Mouse (Mus musculus): ENCODE measurements around the gene Map4. TPM values are rescaled to one million over a fixed set of nuclear protein-coding genes. Genes with fewer than 3 reads are reported as not detected.
"Not testable (repeated sequence)": the region's sequence is repeated elsewhere in the genome, so short reads cannot be mapped to it uniquely, and the experiment has no call there.

Map4 gene
- total RNA-seq, 1 experiment from 2014 or later = 19.1 TPM

GRCm38 (mm10) chr9:110116353-110116976 lies 185.2 kb downstream of the Map4 start:
- 0 out of 2 replicates have a peak, but pooled peaks have one; percentile 6 for ATAC-seq (replicated peaks; ENCODE audit: low read depth, poor library complexity, severe bottlenecking)

GRCm38 (mm10) chr9:110116977-110117778 lies 185.9 kb downstream of the Map4 start, which contains the start of gene Smarcc1:
Gene Smarcc1, plus strand, starts transcription at chr9:110117708.
- ATAC-seq (replicated peaks; ENCODE audit: low read depth, poor library complexity, severe bottlenecking) = peak; percentile 91

GRCm38 (mm10) chr9:110117779-110118139 lies 186.5 kb downstream of the Map4 start, which contains the start of gene Dhx30:
Gene Dhx30, minus strand, starts transcription at chr9:110117830.
- no peak for ATAC-seq (replicated peaks; ENCODE audit: low read depth, poor library complexity, severe bottlenecking)

GRCm38 (mm10) chr9:110118249-110118648 lies 187.0 kb downstream of the Map4 start:
- ATAC-seq (replicated peaks; ENCODE audit: low read depth, poor library complexity, severe bottlenecking) = no peak

DNA sequence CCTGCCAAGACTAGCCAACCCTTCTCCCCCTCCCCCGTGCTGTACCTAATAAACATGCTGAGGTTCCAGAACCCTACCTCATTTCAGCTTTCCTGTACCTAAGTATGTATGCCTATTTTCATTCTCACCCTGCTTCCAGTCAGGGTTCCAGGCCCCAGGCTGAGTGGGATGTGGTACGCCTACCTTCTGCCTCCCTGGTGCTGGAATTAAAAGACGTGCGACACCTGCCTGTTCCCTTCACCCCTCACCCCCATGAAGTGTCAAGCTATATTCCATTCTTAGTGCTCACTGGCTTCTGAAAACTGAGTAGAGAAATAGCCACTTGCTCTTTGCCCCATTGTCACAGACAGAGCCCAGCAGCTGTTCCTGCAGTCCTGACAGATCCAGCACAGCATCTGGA lies 190.2 kb downstream of the Map4 start:
- no peak for ATAC-seq (replicated peaks; ENCODE audit: low read depth, poor library complexity, severe bottlenecking)

DNA sequence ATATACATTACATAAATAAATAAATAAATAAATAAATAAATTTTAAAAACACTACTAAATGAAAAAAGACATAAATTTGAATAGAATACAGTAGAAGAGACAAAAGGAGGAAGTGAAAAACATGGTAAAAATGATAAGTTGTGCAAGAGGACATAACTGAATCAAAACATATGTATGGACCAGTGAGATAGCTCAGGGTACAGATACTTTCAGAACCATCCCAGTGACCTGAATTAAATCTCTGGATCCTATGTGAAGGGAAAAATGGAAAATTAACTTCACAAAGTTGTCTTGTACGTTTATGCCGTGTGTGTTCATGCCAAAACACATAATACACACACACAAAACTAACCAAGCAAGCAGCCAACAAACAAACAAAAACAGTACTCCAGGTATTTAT lies 192.1 kb downstream of the Map4 start:
- 0 out of 2 replicates have a peak, but pooled peaks have one; percentile 42 for ATAC-seq (replicated peaks; ENCODE audit: low read depth, poor library complexity, severe bottlenecking)

GRCm38 (mm10) chr9:110124008-110124540 lies 192.8 kb downstream of the Map4 start:
- not testable (repeated sequence) for ATAC-seq (replicated peaks; ENCODE audit: low read depth, poor library complexity, severe bottlenecking)

DNA sequence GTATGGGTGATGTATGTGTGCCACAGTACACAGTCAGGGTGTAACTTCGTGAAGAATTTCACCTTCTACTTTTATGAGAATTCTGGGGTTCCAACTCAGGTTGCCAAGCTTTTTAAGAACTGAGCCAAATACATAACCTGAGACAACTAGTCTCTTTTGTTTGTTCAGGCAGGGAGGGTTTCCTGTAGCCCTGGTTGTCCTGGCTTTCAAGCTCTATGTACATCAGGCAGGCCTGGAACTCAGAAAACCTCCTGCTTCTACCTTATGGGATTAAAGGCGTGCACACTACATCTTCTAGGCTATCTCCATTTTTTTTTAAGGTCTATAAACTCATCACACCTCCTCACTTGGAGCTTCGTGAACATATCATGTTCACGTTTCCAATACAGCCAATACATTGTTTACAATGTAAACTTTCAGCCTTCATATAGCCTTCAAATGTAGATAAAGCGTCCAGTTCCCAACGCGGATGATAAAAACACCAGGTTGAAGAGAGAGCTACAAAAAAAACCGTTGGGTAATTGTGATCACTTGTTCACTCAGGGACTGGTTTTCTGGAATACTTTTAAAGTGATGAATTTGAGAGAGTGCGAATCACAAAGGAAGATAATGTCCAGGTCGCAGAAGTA lies 199.8 kb downstream of the Map4 start:
- ATAC-seq (replicated peaks; ENCODE audit: low read depth, poor library complexity, severe bottlenecking) = no peak

DNA sequence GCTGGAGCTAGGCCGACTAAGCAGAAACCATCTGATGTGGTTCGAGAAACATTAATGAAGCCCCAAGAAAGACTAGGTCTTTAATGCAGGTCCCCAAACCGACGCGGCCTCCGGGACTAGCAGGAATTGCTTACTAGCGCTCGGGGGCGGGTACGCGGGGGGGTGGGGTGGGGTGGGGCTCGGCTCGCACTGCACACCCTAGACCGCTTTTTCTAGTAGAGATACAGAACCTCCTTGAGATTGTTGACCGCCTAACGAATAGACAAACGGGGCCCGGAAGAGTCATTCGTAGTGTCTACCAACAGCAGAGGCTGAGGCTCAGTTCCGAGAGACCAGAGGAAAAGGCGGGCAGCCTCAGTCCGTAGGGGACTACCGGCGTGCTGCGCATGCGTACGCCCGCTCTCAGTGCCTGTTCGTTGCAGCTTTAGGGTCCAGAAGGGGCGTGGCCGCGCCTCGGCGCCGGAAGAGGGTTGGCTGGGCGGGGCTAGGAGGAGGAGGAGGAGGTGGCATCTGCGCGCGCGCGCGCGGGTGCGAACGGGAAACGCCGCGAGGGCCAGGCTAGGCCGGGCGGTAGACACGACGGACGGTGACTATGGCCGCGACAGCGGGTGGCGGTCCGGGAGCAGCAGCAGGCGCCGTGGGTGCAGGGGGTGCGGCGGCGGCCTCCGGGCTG lies 200.4 kb downstream of the Map4 start:
- ATAC-seq (replicated peaks; ENCODE audit: low read depth, poor library complexity, severe bottlenecking) = peak; percentile 98

GRCm38 (mm10) chr9:110132201-110132605 lies 200.9 kb downstream of the Map4 start:
- ATAC-seq (replicated peaks; ENCODE audit: low read depth, poor library complexity, severe bottlenecking) = peak; percentile 20; the same call in 1 of the 2 replicates

DNA sequence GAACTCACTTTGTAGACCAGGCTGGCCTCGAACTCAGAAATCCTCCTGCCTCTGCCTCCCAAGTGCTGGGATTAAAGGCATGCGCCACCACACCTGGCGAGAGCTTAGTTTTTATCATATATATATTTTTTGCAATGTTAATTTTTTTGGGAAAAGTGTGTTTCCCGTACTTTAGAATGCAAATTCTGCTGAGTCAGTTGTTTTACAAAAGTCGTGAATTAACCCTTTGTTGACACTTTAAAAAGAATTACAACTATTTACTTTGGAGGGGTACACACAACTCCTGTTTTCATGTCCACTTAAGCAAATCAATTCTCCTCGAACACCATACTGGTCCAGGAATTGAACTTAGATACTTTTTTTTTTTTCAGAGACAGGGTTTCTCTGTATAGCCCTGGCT lies 201.7 kb downstream of the Map4 start:
- ATAC-seq (replicated peaks; ENCODE audit: low read depth, poor library complexity, severe bottlenecking) = no peak

Other genes starting within 250 kb of the Map4 start
- not detected in 2 replicates for gene Fbxw18, start 228.8 kb upstream of the Map4 start, total RNA-seq (2017)
- gene Fbxw26, start 185.4 kb upstream of the Map4 start, total RNA-seq (2017) = not detected in 2 replicates
- gene Fbxw27, start 140.8 kb upstream of the Map4 start, total RNA-seq (2017) = not detected in 2 replicates
- gene Spink8, start 119.2 kb upstream of the Map4 start, total RNA-seq (2017) = not detected in 2 replicates
- gene Nme6, start 98.7 kb upstream of the Map4 start, total RNA-seq (2017) = 21.8 and 23.6 TPM in 2 replicates
- gene Camp, start 81.8 kb upstream of the Map4 start, total RNA-seq (2017) = 47.0 and 48.3 TPM in 2 replicates
- gene Cdc25a, start 55.9 kb upstream of the Map4 start, total RNA-seq (2017) = 39.7 and 58.2 TPM in 2 replicates
- gene Smarcc1, start 186.2 kb downstream of the Map4 start, total RNA-seq (2017) = 110 and 146 TPM in 2 replicates
- 56.8 and 59.2 TPM in 2 replicates for gene Dhx30, start 186.4 kb downstream of the Map4 start, total RNA-seq (2017)

Data from common myeloid progenitor, adult 5-6 weeks (primary cell).